Mouse (Mus musculus) hindbrain, embryonic 13.5 days (tissue): ENCODE measurements around the gene Plk1. TPM values are rescaled to one million over a fixed set of nuclear protein-coding genes. Genes with fewer than 3 reads are reported as not detected.

Experiments
- ATAC-seq: fragments of 200-750 bp; cut with Nextera tagmentation; 2 replicates; pipeline ENCODE4 v1.8.0; 2017; ENCODE audit warnings: moderate TSS enrichment; ENCODE audit not compliant: low FRiP score
- H3K27ac ChIP-seq: fragments of 300-500 bp; sonication (generic); 2 replicates; pipeline ENCODE4 v1.5.1; 2015; ENCODE audit warnings: inconsistent platforms, mild to moderate bottlenecking, moderate library complexity
- H3K27me3 ChIP-seq: fragments of 300-500 bp; sonication (generic); 2 replicates; pipeline ENCODE4 v1.6.1; 2015; ENCODE audit warnings: mild to moderate bottlenecking, inconsistent platforms
- H3K36me3 ChIP-seq: fragments of 300-500 bp; sonication (generic); 2 replicates; pipeline ENCODE4 v1.6.1; 2015; ENCODE audit warnings: mild to moderate bottlenecking, inconsistent platforms
- H3K4me1 ChIP-seq: fragments of 300-500 bp; sonication (generic); replicated peaks from 2 replicates; pipeline ENCODE4 v1.6.1; 2015; ENCODE audit warnings: inconsistent platforms
- H3K4me2 ChIP-seq: fragments of 300-500 bp; sonication (generic); 2 replicates; pipeline ENCODE4 v1.6.1; 2015; ENCODE audit warnings: inconsistent platforms, mild to moderate bottlenecking, moderate library complexity
- H3K4me3 ChIP-seq: fragments of 300-500 bp; sonication (generic); 2 replicates; pipeline ENCODE4 v1.5.1; 2015; ENCODE audit warnings: mild to moderate bottlenecking, inconsistent platforms
- H3K9ac ChIP-seq: fragments of 300-500 bp; sonication (generic); 2 replicates; pipeline ENCODE4 v1.6.1; 2015; ENCODE audit warnings: mild to moderate bottlenecking, inconsistent platforms
- H3K9me3 ChIP-seq: fragments of 300-500 bp; sonication (generic); 2 replicates; pipeline ENCODE4 v1.6.1; 2016; ENCODE audit warnings: inconsistent platforms
- WGBS: fragments of 180-500 bp; shearing (Covaris S2); methylation state at CpG from one replicate; pipeline ENCODE4 v1.1.7; 2015; 5-methylcytosine and 5-hydroxymethylcytosine counted together
- polyA plus RNA-seq: library from polyadenylated mRNA; unstranded; fragments of >200 nt; fragmentation: Nextera tagmentation; extraction: Ambion mirVana; gene quantifications from 2 replicates; pipeline ENCODE4 v1.2.1, GENCODE M21; 2015

Gene Plk1
- polyA plus RNA-seq, 1 experiment from 2014 or later = 27.1 TPM

- H3K9ac ChIP-seq = peak overlapping the region; percentile 82
- peak overlapping the region; percentile 98 for H3K4me2 ChIP-seq
- 7% methylated on average over 13 of the region's 13 CpGs for WGBS
- H3K36me3 ChIP-seq = peaks cover 7% of the 10 kb centered on the region
- H3K27me3 ChIP-seq = no peaks in the 10 kb centered on the region
- ATAC-seq = no peak
- peak overlapping the region; percentile 71 for H3K4me3 ChIP-seq
- H3K4me1 ChIP-seq = peaks cover 40% of the 10 kb centered on the region
- no peaks in the 10 kb centered on the region for H3K9me3 ChIP-seq
- H3K27ac ChIP-seq = peak overlapping the region; percentile 79; the same call in 1 of the 2 replicates
Measured at GRCm38 (mm10) chr7:122158488-122158887, 751 bp upstream of the Plk1 start.

- WGBS = 1% methylated on average over 12 of the region's 12 CpGs
- Histone ChIP-seq H3K27ac (no peak overlapping the region), H3K27me3 (no peaks in the 10 kb centered on the region), H3K4me1 (peaks cover 40% of the 10 kb centered on the region), H3K36me3 (peaks cover 14% of the 10 kb centered on the region), H3K4me2 (peak overlapping the region; percentile 98), H3K9me3 (no peaks in the 10 kb centered on the region), H3K4me3 (peak overlapping the region; percentile 71), H3K9ac (peak overlapping the region; percentile 82)
- no peak for ATAC-seq
Measured at GRCm38 (mm10) chr7:122160037-122160436, 798 bp downstream of the Plk1 start.

DNA sequence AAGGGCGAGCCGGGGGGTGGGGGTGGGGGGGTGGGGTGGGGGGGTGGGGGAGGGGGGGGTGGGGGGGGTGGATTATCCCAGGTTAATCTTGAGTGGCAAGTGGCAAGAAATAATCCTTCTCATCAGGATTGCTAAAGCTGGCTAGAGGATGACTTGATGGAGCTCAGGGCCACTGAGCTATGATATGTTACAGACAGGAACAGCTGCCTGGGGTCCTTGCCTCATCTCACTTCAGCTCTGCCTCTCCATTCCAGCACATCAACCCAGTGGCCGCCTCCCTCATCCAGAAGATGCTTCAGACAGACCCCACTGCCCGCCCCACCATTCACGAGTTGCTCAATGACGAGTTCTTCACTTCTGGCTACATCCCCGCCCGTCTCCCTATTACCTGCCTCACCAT is 4.5 kb downstream of the Plk1 start:
- Histone ChIP-seq H3K4me2 (no peak overlapping the region), H3K9ac (no peak overlapping the region), H3K4me3 (no peak overlapping the region), H3K27ac (no peak overlapping the region), H3K4me1 (peaks cover 24% of the 10 kb centered on the region), H3K36me3 (peaks cover 32% of the 10 kb centered on the region), H3K27me3 (no peaks in the 10 kb centered on the region), H3K9me3 (no peaks in the 10 kb centered on the region)
- 95% methylated on average over 8 of the region's 8 CpGs for WGBS
- ATAC-seq = no peak

- peaks cover 46% of the 10 kb centered on the region for H3K36me3 ChIP-seq
- ATAC-seq = no peak
- no peak overlapping the region for H3K4me3 ChIP-seq
- 88% methylated on average over 7 of the region's 7 CpGs for WGBS
- H3K4me2 ChIP-seq = no peak overlapping the region
- no peaks in the 10 kb centered on the region for H3K9me3 ChIP-seq
- no peaks in the 10 kb centered on the region for H3K27me3 ChIP-seq
- no peak overlapping the region for H3K27ac ChIP-seq
- no peaks in the 10 kb centered on the region; the same call in 1 of the 2 replicates for H3K4me1 ChIP-seq
- no peak overlapping the region; the same call in 1 of the 2 replicates for H3K9ac ChIP-seq
Measured at GRCm38 (mm10) chr7:122167203-122167602, 8.0 kb downstream of the Plk1 start.

DNA sequence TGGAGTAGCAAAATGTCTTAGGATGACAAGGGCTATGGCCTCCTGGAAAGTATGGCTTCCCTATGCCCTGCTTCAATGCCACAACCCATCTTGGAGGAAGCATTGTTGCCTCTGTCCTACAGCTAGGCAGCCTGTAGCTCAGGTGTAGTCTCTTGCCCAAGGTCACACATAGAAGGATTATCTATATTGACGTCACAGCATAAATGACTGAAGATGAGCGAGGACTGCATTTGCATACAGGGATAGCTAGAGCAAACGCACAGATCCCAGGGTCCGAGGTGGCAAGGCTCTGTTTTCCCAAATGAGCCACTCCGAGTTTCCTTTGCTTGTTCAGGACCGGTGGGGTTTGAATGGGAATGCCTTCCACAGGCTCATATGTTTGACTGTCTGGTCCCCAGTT is 11.5 kb downstream of the Plk1 start:
- no peaks in the 10 kb centered on the region for H3K9me3 ChIP-seq
- no peak overlapping the region for H3K4me2 ChIP-seq
- no peaks in the 10 kb centered on the region for H3K27me3 ChIP-seq
- WGBS = 77% methylated on average over 6 of the region's 6 CpGs
- no peak overlapping the region for H3K9ac ChIP-seq
- ATAC-seq = no peak
- no peak overlapping the region for H3K4me3 ChIP-seq
- H3K36me3 ChIP-seq = peaks cover 31% of the 10 kb centered on the region
- H3K27ac ChIP-seq = no peak overlapping the region
- no peaks in the 10 kb centered on the region for H3K4me1 ChIP-seq

DNA sequence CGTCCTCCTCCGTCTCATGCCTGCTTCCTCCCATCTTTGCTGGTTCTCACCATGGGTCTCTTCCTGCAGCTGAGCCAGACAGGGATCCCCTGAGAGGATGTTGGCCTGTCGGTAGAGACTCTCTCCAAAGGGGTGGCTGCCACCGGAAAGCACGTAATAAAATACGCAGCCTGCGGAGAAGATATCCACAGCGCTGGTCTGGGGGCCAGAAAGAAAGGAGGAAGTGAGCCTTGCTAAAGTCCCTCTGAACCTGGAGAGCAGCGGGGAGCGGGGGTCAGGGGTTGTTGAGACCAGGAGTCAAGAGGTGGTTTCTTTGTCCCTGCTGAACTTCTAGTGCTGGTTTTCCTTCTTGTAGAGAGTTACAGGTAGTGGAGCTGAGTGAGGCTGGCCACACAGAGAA is 12.4 kb downstream of the Plk1 start:
- Histone ChIP-seq H3K4me2 (no peak overlapping the region), H3K4me1 (no peaks in the 10 kb centered on the region), H3K4me3 (no peak overlapping the region), H3K27me3 (no peaks in the 10 kb centered on the region), H3K27ac (no peak overlapping the region), H3K9me3 (no peaks in the 10 kb centered on the region), H3K36me3 (peaks cover 26% of the 10 kb centered on the region), H3K9ac (no peak overlapping the region)
- WGBS = 67% methylated on average over 10 of the region's 10 CpGs
- ATAC-seq = no peak

- 0 out of 2 replicates have a peak, but pooled peaks cover 4% of the 10 kb centered on the region for H3K27me3 ChIP-seq
- no peaks in the 10 kb centered on the region for H3K9me3 ChIP-seq
- no peaks in the 10 kb centered on the region for H3K36me3 ChIP-seq
- no peak overlapping the region for H3K4me3 ChIP-seq
- H3K27ac ChIP-seq = no peak overlapping the region
- ATAC-seq = no peak
- H3K4me2 ChIP-seq = no peak overlapping the region
- 93% methylated on average over 7 of the region's 7 CpGs for WGBS
- 0 out of 2 replicates have a peak, but pooled peaks cover under 1% of the 10 kb centered on the region for H3K4me1 ChIP-seq
- H3K9ac ChIP-seq = no peak overlapping the region
Measured at GRCm38 (mm10) chr7:122180720-122181119, 21.5 kb downstream of the Plk1 start.

- 79% methylated on average over 5 of the region's 5 CpGs for WGBS
- no peak overlapping the region for H3K4me2 ChIP-seq
Measured at GRCm38 (mm10) chr7:122184569-122184968, 25.3 kb downstream of the Plk1 start.

DNA sequence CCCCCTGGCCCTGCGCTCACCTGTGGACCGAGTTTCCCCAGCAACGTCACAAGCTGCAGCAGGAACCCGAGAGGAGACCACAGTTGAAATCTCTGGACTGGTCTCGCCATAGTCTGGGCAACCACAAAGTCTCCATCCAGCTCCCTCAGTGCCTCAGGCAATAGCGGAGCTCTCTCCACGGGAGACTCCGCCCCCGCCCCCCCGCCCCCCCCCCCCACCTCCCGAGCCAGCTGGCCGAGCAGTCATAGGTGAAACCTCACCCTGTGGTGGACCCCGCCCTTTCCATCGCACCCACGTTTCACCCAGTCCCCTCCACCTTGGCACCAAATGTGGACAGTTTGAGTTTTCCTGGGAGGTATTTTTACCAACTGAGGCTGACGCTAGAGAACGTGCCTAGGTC is 26.8 kb downstream of the Plk1 start, which contains the start of gene Ern2:
Gene Ern2, minus strand, starts transcription at position 165 of the 400 bp plus-strand sequence.
- no peaks in the 10 kb centered on the region for H3K36me3 ChIP-seq
- H3K4me3 ChIP-seq = peak within 1 kb of the TSS; percentile 14; the same call in 1 of the 2 replicates
- no peak within 1 kb of the TSS for H3K27ac ChIP-seq
- 23% methylated on average over 16 of the region's 17 CpGs for WGBS
- H3K4me1 ChIP-seq = 0 out of 2 replicates have a peak, but pooled peaks cover 4% of the 10 kb centered on the region
- H3K27me3 ChIP-seq = 0 out of 2 replicates have a peak, but pooled peaks cover 4% of the 10 kb centered on the region
- ATAC-seq = no peak
- peak within 1 kb of the TSS; percentile 29 for H3K9ac ChIP-seq
- H3K4me2 ChIP-seq = peak within 1 kb of the TSS; percentile 35
- no peaks in the 10 kb centered on the region for H3K9me3 ChIP-seq

More at GRCm38 (mm10) chr7:122184569-122184968, 25.3 kb downstream of the Plk1 start:
- H3K27ac ChIP-seq = no peak overlapping the region
- H3K4me1 ChIP-seq = 0 out of 2 replicates have a peak, but pooled peaks cover 4% of the 10 kb centered on the region
- no peak overlapping the region for H3K9ac ChIP-seq
- no peaks in the 10 kb centered on the region for H3K9me3 ChIP-seq
- no peaks in the 10 kb centered on the region for H3K36me3 ChIP-seq
- no peak overlapping the region for H3K4me3 ChIP-seq
- no peak for ATAC-seq
- 0 out of 2 replicates have a peak, but pooled peaks cover 4% of the 10 kb centered on the region for H3K27me3 ChIP-seq

- Histone ChIP-seq H3K4me1 (0 out of 2 replicates have a peak, but pooled peaks cover 4% of the 10 kb centered on the region), H3K9ac (no peak overlapping the region)
Measured at GRCm38 (mm10) chr7:122189484-122189883, 30.2 kb downstream of the Plk1 start.

GRCm38 (mm10) chr7:122191097-122191496 is 31.9 kb downstream of the Plk1 start:
- H3K9me3 ChIP-seq = peaks cover 4% of the 10 kb centered on the region; the same call in 1 of the 2 replicates
- no peak overlapping the region for H3K9ac ChIP-seq
- H3K4me3 ChIP-seq = no peak overlapping the region
- 63% methylated on average over 10 of the region's 10 CpGs for WGBS
- H3K4me2 ChIP-seq = no peak overlapping the region
- no peak overlapping the region for H3K27ac ChIP-seq
- H3K36me3 ChIP-seq = no peaks in the 10 kb centered on the region
- no peak for ATAC-seq
- H3K4me1 ChIP-seq = no peaks in the 10 kb centered on the region
- H3K27me3 ChIP-seq = no peaks in the 10 kb centered on the region

More at GRCm38 (mm10) chr7:122189484-122189883, 30.2 kb downstream of the Plk1 start:
- Histone ChIP-seq H3K9me3 (peaks cover 4% of the 10 kb centered on the region; the same call in 1 of the 2 replicates), H3K4me2 (no peak overlapping the region), H3K27ac (no peak overlapping the region), H3K27me3 (0 out of 2 replicates have a peak, but pooled peaks cover 4% of the 10 kb centered on the region), H3K36me3 (no peaks in the 10 kb centered on the region), H3K4me3 (no peak overlapping the region)
- no peak for ATAC-seq
- WGBS = 33% methylated on average over 7 of the region's 7 CpGs

DNA sequence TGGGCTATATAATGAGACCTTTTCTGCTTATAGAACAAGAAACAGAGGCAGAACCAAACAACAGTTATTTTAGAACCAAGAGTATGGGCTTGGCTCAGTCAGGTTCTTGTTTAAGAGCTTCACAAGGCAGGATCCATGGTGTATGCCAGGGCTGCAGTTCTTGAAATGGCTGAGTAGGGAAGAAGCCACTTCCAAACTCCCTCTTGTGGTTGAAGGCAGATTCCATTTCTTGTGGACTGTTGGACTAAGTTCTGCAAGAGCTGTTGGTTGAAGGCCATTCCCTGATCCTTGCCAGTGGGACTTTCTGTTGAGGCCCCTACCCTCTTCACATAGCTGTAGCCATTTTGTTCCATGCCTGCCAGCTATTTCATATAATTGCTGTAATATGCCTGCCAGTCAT is 34.7 kb downstream of the Plk1 start:
- no peaks in the 10 kb centered on the region for H3K36me3 ChIP-seq
- H3K4me2 ChIP-seq = no peak overlapping the region

DNA sequence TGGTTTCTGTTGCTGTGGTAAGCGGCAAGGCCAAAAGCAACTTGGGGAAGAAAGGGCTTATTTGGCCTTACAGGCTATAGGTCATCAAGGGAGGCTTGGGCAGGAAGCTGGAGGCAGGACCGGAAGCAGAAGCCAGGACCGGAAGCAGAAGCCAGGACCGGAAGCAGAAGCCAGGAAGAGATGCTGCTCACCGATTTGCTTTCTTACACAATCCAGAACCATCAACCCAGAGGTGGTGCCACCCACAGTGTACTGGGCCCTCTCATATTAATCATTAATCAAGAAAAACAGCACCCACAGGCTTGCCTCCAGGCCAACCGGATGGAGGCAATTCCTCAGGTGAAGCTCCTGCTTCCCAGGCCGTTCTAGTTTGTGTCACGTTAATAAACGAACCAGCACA is 37.5 kb downstream of the Plk1 start:
- Histone ChIP-seq H3K4me3 (no peak overlapping the region), H3K4me2 (no peak overlapping the region), H3K9ac (no peak overlapping the region), H3K9me3 (peaks cover 4% of the 10 kb centered on the region; the same call in 1 of the 2 replicates), H3K27me3 (no peaks in the 10 kb centered on the region), H3K4me1 (no peaks in the 10 kb centered on the region), H3K27ac (no peak overlapping the region), H3K36me3 (no peaks in the 10 kb centered on the region)
- ATAC-seq = no peak
- whole genome bisulfite sequencing = 87% methylated on average over 9 of the region's 9 CpGs

More for the DNA sequence above, 34.7 kb downstream of the Plk1 start:
- Histone ChIP-seq H3K4me1 (no peaks in the 10 kb centered on the region), H3K9ac (no peak overlapping the region), H3K27me3 (no peaks in the 10 kb centered on the region), H3K9me3 (peaks cover 4% of the 10 kb centered on the region; the same call in 1 of the 2 replicates), H3K4me3 (no peak overlapping the region), H3K27ac (no peak overlapping the region)
- ATAC-seq = no peak
